Mouse (Mus musculus): ENCODE measurements around the gene Klkb1. TPM values are rescaled to one million over a fixed set of nuclear protein-coding genes. Genes with fewer than 3 reads are reported as not detected.

Klkb1 gene
- polyA plus RNA-seq, 1 experiment, result 0.03 TPM

DNA sequence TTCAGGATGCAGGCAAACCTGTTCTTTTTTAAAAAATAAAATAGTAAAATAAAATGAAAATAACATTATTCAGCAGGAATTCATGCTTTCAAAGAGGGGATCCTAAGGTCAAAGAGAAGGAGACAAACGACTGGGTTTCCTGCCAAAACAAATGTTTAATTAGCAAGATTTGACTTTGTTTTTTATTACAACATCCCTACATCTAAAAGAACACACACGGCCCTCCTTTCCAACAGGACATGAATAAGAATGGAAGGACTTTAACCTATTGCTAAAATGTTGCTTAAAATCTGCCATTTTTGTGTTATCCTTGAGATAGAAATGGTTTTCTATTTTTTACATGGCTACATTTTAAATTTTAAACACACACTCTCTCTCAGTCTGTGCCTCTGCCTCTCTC lies 41.5 kb downstream of the Klkb1 start:
- DNase-seq, result no peak
- TF ChIP-seq POLR2A (IDR thresholded peaks at IDR 0.05; ENCODE audit: borderline replicate concordance, insufficient read depth, low read length) (no peak), CTCF (IDR thresholded peaks at IDR 0.05; ENCODE audit: borderline replicate concordance, insufficient read depth, low read depth, low read length) (no peak)
- Histone ChIP-seq H3K27me3 (ENCODE audit: control insufficient read depth, insufficient read depth, low read length) (no peaks in the 10 kb centered on the region), H3K27ac (ENCODE audit: insufficient read depth, low read length) (no peak overlapping the region), H3K4me3 (replicated peaks; ENCODE audit: insufficient read depth, low read depth, low read length) (no peak overlapping the region), H3K4me1 (ENCODE audit: control insufficient read depth, insufficient read depth, low read length) (no peaks in the 10 kb centered on the region)
- WGBS, result 60% methylated on average over 2 of the region's 2 CpGs

DNA sequence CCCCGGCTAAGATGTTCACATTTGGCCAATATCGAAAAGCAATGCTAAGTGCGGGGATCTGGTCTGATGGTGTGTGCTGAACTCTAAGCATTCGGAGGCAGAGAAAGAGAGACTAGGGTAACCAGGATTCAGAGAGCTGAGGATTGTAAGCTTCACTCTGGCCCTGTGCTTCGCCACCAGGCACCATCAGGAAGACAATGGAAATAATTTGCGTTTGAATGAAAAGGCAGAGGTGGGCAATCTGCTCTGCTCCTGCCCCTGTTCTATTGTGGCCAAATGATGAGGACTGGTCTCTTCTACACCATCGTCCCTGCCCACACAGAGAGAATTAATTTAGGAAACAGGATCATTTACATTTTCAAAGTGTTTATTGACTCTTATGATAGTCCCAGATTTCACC lies 48.4 kb downstream of the Klkb1 start:
- DNase-seq, result no peak
- H3K4me1 ChIP-seq (ENCODE audit: control insufficient read depth, insufficient read depth, low read length), result no peaks in the 10 kb centered on the region
- 37% methylated on average over 7 of the region's 7 CpGs for WGBS
- no peak overlapping the region for H3K4me3 ChIP-seq (replicated peaks; ENCODE audit: insufficient read depth, low read depth, low read length)
- no peak for TF ChIP-seq POLR2A (IDR thresholded peaks at IDR 0.05; ENCODE audit: borderline replicate concordance, insufficient read depth, low read length)
- TF ChIP-seq CTCF (IDR thresholded peaks at IDR 0.05; ENCODE audit: borderline replicate concordance, insufficient read depth, low read depth, low read length), result no peak
- H3K27me3 ChIP-seq (ENCODE audit: control insufficient read depth, insufficient read depth, low read length), result no peaks in the 10 kb centered on the region
- H3K27ac ChIP-seq (ENCODE audit: insufficient read depth, low read length), result no peak overlapping the region

DNA sequence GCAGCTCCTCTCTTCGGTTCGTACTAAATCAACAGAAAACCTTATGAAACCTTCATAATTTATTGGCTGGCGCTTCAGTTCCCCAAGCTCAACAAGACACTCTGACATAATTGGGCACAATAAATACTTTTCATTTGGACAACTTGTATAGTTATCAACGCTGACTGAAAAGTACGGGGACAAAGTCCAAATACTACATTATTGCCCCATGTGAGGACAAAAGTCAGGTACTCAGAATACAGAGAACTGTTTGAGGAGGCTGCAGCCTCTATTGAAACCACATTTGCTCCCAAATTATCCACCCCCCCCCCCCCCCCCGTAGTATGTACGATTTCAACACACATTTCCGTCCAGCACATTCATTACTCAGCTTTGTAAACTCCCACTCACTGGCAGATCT lies 55.3 kb downstream of the Klkb1 start:
- no peaks in the 10 kb centered on the region for H3K4me1 ChIP-seq (ENCODE audit: control insufficient read depth, insufficient read depth, low read length)
- no peak for TF ChIP-seq POLR2A (IDR thresholded peaks at IDR 0.05; ENCODE audit: borderline replicate concordance, insufficient read depth, low read length)
- TF ChIP-seq CTCF (IDR thresholded peaks at IDR 0.05; ENCODE audit: borderline replicate concordance, insufficient read depth, low read depth, low read length), result no peak
- no peak for DNase-seq
- 89% methylated on average over 8 of the region's 8 CpGs for WGBS
- no peak overlapping the region for H3K27ac ChIP-seq (ENCODE audit: insufficient read depth, low read length)
- H3K4me3 ChIP-seq (replicated peaks; ENCODE audit: insufficient read depth, low read depth, low read length), result no peak overlapping the region
- no peaks in the 10 kb centered on the region for H3K27me3 ChIP-seq (ENCODE audit: control insufficient read depth, insufficient read depth, low read length)

DNA sequence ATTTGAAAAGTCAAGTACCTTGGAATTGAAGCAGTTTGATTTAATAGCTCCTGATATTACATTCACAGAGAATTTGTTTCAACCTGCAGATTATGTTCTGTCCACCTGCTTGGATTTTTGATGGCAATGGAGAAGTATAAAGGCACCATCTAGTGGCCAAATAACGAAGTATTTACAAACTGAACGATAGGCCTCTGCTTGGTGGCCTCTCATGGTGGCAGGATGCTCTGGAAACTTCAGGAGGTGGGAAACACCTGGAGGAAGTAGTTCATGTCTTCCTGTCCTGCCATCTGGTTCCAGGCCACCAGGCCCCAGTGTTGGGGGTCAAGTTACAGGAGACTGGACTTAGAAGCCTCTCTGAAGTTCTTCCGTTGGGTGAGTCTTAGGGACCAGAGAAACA lies 56.4 kb downstream of the Klkb1 start:
- WGBS, result 32% methylated on average over 3 of the region's 3 CpGs
- H3K4me1 ChIP-seq (ENCODE audit: control insufficient read depth, insufficient read depth, low read length), result no peaks in the 10 kb centered on the region
- no peak for TF ChIP-seq POLR2A (IDR thresholded peaks at IDR 0.05; ENCODE audit: borderline replicate concordance, insufficient read depth, low read length)
- TF ChIP-seq CTCF (IDR thresholded peaks at IDR 0.05; ENCODE audit: borderline replicate concordance, insufficient read depth, low read depth, low read length), result peak; percentile 48; the same call in 1 of the 2 replicates
- H3K27me3 ChIP-seq (ENCODE audit: control insufficient read depth, insufficient read depth, low read length), result no peaks in the 10 kb centered on the region
- no peak overlapping the region for H3K27ac ChIP-seq (ENCODE audit: insufficient read depth, low read length)
- DNase-seq, result peak in 1 of 2 experiments; percentile 39
- no peak overlapping the region for H3K4me3 ChIP-seq (replicated peaks; ENCODE audit: insufficient read depth, low read depth, low read length)

DNA sequence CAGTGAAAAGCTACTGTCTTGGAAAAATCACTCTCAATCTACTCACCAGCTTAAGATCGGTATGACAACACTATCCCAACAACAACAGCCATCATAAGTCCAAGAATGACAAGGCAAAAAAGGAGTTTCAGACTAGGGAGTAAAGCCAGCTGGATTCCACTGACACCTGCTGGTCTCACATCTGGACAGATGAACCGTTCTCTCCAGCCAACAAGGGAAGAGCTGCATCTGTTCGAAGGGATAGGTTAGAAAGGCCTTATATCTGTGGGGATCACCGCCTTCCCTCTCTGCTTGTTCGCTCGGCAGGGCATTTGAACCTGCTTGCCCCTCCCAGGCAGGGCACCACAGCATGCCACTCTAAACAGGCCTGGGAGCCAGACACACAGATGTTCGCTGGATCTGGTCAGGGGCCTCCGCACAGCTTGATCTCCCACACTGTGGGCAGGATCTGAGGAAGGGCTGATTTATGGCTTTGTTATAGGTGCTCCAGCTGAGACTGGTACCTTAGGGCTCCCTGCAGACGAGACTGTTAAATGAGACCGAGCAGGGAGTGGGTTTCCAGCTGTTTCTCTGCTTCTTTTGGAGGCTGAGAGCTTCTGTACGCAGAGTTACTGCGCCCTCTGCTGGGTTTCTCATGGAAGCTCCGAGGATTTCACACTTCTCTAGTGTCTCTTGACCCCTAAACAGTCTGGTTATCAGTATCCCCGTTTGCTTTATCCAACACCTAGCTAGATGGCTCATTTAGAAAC lies 58.3 kb downstream of the Klkb1 start:
- H3K4me3 ChIP-seq (replicated peaks; ENCODE audit: insufficient read depth, low read depth, low read length), result no peak overlapping the region
- WGBS, result 16% methylated on average over 14 of the region's 14 CpGs
- TF ChIP-seq CTCF (IDR thresholded peaks at IDR 0.05; ENCODE audit: borderline replicate concordance, insufficient read depth, low read depth, low read length), result peak; percentile 48
- TF ChIP-seq POLR2A (IDR thresholded peaks at IDR 0.05; ENCODE audit: borderline replicate concordance, insufficient read depth, low read length), result no peak

DNA sequence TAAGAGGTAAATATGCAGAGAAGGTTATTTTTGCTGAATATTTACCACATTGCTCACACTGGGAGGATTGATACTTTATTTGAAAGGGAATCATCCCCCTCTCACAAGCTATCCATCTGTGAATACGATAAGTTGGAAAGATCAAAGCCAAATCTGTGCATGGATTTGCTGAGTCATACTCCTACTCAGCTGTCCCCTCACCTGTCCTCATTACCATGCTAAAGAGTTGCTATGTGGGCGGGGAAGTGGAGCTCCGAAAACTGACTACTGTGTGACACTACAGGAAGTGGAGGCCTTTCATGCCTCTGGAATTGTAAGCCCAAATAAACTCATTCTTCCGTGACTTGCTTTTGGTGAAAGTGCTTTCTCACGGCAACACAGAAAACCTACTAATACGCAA lies 59.4 kb downstream of the Klkb1 start:
- H3K4me1 ChIP-seq (ENCODE audit: control insufficient read depth, insufficient read depth, low read length), result no peaks in the 10 kb centered on the region
- no peak for TF ChIP-seq POLR2A (IDR thresholded peaks at IDR 0.05; ENCODE audit: borderline replicate concordance, insufficient read depth, low read length)
- TF ChIP-seq CTCF (IDR thresholded peaks at IDR 0.05; ENCODE audit: borderline replicate concordance, insufficient read depth, low read depth, low read length), result no peak
- no peak overlapping the region for H3K27ac ChIP-seq (ENCODE audit: insufficient read depth, low read length)
- no peaks in the 10 kb centered on the region for H3K27me3 ChIP-seq (ENCODE audit: control insufficient read depth, insufficient read depth, low read length)
- 79% methylated on average over 6 of the region's 6 CpGs for WGBS
- no peak overlapping the region for H3K4me3 ChIP-seq (replicated peaks; ENCODE audit: insufficient read depth, low read depth, low read length)
- no peak for DNase-seq

More for the DNA sequence above, 58.3 kb downstream of the Klkb1 start:
- H3K4me1 ChIP-seq (ENCODE audit: control insufficient read depth, insufficient read depth, low read length), result no peaks in the 10 kb centered on the region
- no peaks in the 10 kb centered on the region for H3K27me3 ChIP-seq (ENCODE audit: control insufficient read depth, insufficient read depth, low read length)
- H3K27ac ChIP-seq (ENCODE audit: insufficient read depth, low read length), result no peak overlapping the region
- DNase-seq, result peak; percentile 15 to 31

DNA sequence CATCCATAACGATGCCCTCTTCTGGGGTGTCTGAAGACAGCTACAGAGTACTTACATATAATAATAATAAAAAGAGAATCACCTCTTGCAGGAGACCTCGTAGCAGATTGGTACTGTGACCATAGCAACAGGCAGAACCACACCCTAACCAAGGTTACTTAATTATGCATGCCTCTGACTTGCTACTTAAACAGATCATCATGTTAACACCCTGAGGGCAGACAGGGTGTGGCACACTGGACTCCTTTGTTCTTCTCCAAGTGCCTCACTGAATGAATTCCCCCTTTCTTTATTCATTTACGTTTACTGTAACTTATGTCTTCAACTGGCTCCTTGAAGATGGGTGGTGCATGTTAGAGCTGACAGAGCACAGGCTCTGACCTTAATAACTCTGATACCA lies 61.4 kb downstream of the Klkb1 start:
- Histone ChIP-seq H3K4me1 (ENCODE audit: control insufficient read depth, insufficient read depth, low read length) (no peaks in the 10 kb centered on the region), H3K27ac (ENCODE audit: insufficient read depth, low read length) (no peak overlapping the region), H3K27me3 (ENCODE audit: control insufficient read depth, insufficient read depth, low read length) (no peaks in the 10 kb centered on the region), H3K4me3 (replicated peaks; ENCODE audit: insufficient read depth, low read depth, low read length) (no peak overlapping the region)
- 46% methylated on average over 3 of the region's 3 CpGs for WGBS
- no peak for DNase-seq
- no peak for TF ChIP-seq CTCF (IDR thresholded peaks at IDR 0.05; ENCODE audit: borderline replicate concordance, insufficient read depth, low read depth, low read length)
- TF ChIP-seq POLR2A (IDR thresholded peaks at IDR 0.05; ENCODE audit: borderline replicate concordance, insufficient read depth, low read length), result no peak

Other genes starting within 250 kb of the Klkb1 start
- 0.06 and 0.07 TPM in 2 replicates for gene Mtnr1a, start 225.7 kb downstream of the Klkb1 start, polyA plus RNA-seq (2012; rRNA removed)
- gene F11, start 32.8 kb downstream of the Klkb1 start, polyA plus RNA-seq (2012; rRNA removed), result not detected in 2 replicates
- gene Gm45753, start 13.6 kb upstream of the Klkb1 start, polyA plus RNA-seq (2012; rRNA removed), result not detected in 2 replicates
- 4.8 and 5.4 TPM in 2 replicates for gene Cyp4v3, start 38.4 kb upstream of the Klkb1 start, polyA plus RNA-seq (2012; rRNA removed)
- gene Fam149a, start 87.4 kb upstream of the Klkb1 start, polyA plus RNA-seq (2012; rRNA removed), result 14.3 and 15.1 TPM in 2 replicates
- 7.9 and 9.6 TPM in 2 replicates for gene Tlr3, start 116.2 kb upstream of the Klkb1 start, polyA plus RNA-seq (2012; rRNA removed)
- 32.9 and 33.0 TPM in 2 replicates for gene Sorbs2, start 212.9 kb upstream of the Klkb1 start, polyA plus RNA-seq (2012; rRNA removed)

Measured in cerebellum, adult 2 months (tissue).